Mouse (Mus musculus): ENCODE measurements around the gene Gabrb3. TPM values are rescaled to one million over a fixed set of nuclear protein-coding genes. Genes with fewer than 3 reads are reported as not detected.

Gabrb3 gene
- polyA plus RNA-seq (2016; fragmentation: Nextera tagmentation; extraction: Ambion mirVana), result 5.1 and 7.0 TPM in 2 replicates

GRCm38 (mm10) chr7:57419392-57419791 lies at the start of gene Gabrb3:
Gabrb3 (plus strand) TSS chr7:57419692.
- no peak within 1 kb of the TSS for H3K4me3 ChIP-seq
- no peaks in the 10 kb centered on the region for H3K36me3 ChIP-seq
- no peak within 1 kb of the TSS for H3K27ac ChIP-seq
- no peaks in the 10 kb centered on the region for H3K27me3 ChIP-seq (ENCODE audit: insufficient read depth, poor library complexity, severe bottlenecking)
- no peak for DNase-seq (ENCODE audit: low spot score)
- no peaks in the 10 kb centered on the region for H3K9me3 ChIP-seq
- no peaks in the 10 kb centered on the region for H3K4me1 ChIP-seq (replicated peaks)
- WGBS, result 83% methylated on average over 2 of the region's 2 CpGs

- Histone ChIP-seq H3K27me3 (ENCODE audit: insufficient read depth, poor library complexity, severe bottlenecking) (peaks cover 39% of the 10 kb centered on the region), H3K27ac (no peak overlapping the region), H3K9me3 (no peaks in the 10 kb centered on the region), H3K36me3 (no peaks in the 10 kb centered on the region), H3K4me1 (replicated peaks) (peaks cover 14% of the 10 kb centered on the region), H3K4me3 (no peak overlapping the region)
- WGBS, result 38% methylated on average over 4 of the region's 4 CpGs
- DNase-seq (ENCODE audit: low spot score), result peak; percentile 3
Observed at GRCm38 (mm10) chr7:57384112-57384511, 35.4 kb upstream of the Gabrb3 start.

GRCm38 (mm10) chr7:57386517-57387340 lies 32.8 kb upstream of the Gabrb3 start, which contains the start of gene Gabrg3:
Gabrg3 (minus strand) TSS chr7:57387188.
- DNase-seq (ENCODE audit: low spot score), result peak; percentile 47
- Histone ChIP-seq H3K27me3 (ENCODE audit: insufficient read depth, poor library complexity, severe bottlenecking) (peaks cover 39% of the 10 kb centered on the region), H3K4me1 (replicated peaks) (peaks cover 19% of the 10 kb centered on the region), H3K27ac (peak within 1 kb of the TSS; percentile 70), H3K9me3 (no peaks in the 10 kb centered on the region), H3K36me3 (no peaks in the 10 kb centered on the region), H3K4me3 (peak within 1 kb of the TSS; percentile 69)
- WGBS, result under 1% methylated on average over 67 of the region's 71 CpGs

GRCm38 (mm10) chr7:57387341-57387654 lies 32.2 kb upstream of the Gabrb3 start:
- H3K27ac ChIP-seq, result no peak overlapping the region
- H3K36me3 ChIP-seq, result no peaks in the 10 kb centered on the region
- H3K4me3 ChIP-seq, result peak overlapping the region; percentile 69
- 21% methylated on average over 6 of the region's 6 CpGs for WGBS
- no peak for DNase-seq (ENCODE audit: low spot score)
- H3K4me1 ChIP-seq (replicated peaks), result peaks cover 19% of the 10 kb centered on the region
- no peaks in the 10 kb centered on the region for H3K9me3 ChIP-seq
- H3K27me3 ChIP-seq (ENCODE audit: insufficient read depth, poor library complexity, severe bottlenecking), result peaks cover 39% of the 10 kb centered on the region

GRCm38 (mm10) chr7:57390046-57390445 lies 29.4 kb upstream of the Gabrb3 start:
- DNase-seq (ENCODE audit: low spot score), result no peak
- Histone ChIP-seq H3K36me3 (no peaks in the 10 kb centered on the region), H3K27ac (no peak overlapping the region), H3K4me1 (replicated peaks) (peaks cover 19% of the 10 kb centered on the region), H3K27me3 (ENCODE audit: insufficient read depth, poor library complexity, severe bottlenecking) (peaks cover 36% of the 10 kb centered on the region), H3K9me3 (no peaks in the 10 kb centered on the region), H3K4me3 (no peak overlapping the region)
- 50% methylated on average over 4 of the region's 4 CpGs for WGBS

GRCm38 (mm10) chr7:57393551-57393950 lies 25.9 kb upstream of the Gabrb3 start:
- H3K9me3 ChIP-seq, result no peaks in the 10 kb centered on the region
- WGBS, result 86% methylated on average over 4 of the region's 4 CpGs

GRCm38 (mm10) chr7:57411163-57411562 lies 8.3 kb upstream of the Gabrb3 start:
- Histone ChIP-seq H3K36me3 (no peaks in the 10 kb centered on the region), H3K4me3 (no peak overlapping the region), H3K4me1 (replicated peaks) (0 out of 2 replicates have a peak, but pooled peaks cover 3% of the 10 kb centered on the region), H3K9me3 (no peaks in the 10 kb centered on the region), H3K27ac (no peak overlapping the region), H3K27me3 (ENCODE audit: insufficient read depth, poor library complexity, severe bottlenecking) (no peaks in the 10 kb centered on the region)
- WGBS, result 87% methylated on average over 4 of the region's 4 CpGs
- DNase-seq (ENCODE audit: low spot score), result no peak

More at GRCm38 (mm10) chr7:57393551-57393950, 25.9 kb upstream of the Gabrb3 start:
- Histone ChIP-seq H3K27ac (no peak overlapping the region), H3K4me3 (no peak overlapping the region), H3K4me1 (replicated peaks) (0 out of 2 replicates have a peak, but pooled peaks cover 7% of the 10 kb centered on the region), H3K27me3 (ENCODE audit: insufficient read depth, poor library complexity, severe bottlenecking) (peaks cover under 1% of the 10 kb centered on the region; the same call in 1 of the 2 replicates), H3K36me3 (no peaks in the 10 kb centered on the region)
- DNase-seq (ENCODE audit: low spot score), result no peak

GRCm38 (mm10) chr7:57412896-57413295 lies 6.6 kb upstream of the Gabrb3 start:
- Histone ChIP-seq H3K4me3 (no peak overlapping the region), H3K36me3 (no peaks in the 10 kb centered on the region)
- 32% methylated on average over 1 of the region's 1 CpGs for WGBS

GRCm38 (mm10) chr7:57421044-57421443 lies 1.6 kb downstream of the Gabrb3 start:
- no peaks in the 10 kb centered on the region for H3K4me1 ChIP-seq (replicated peaks)
- H3K27ac ChIP-seq, result no peak overlapping the region
- H3K9me3 ChIP-seq, result no peaks in the 10 kb centered on the region
- no peaks in the 10 kb centered on the region for H3K36me3 ChIP-seq
- WGBS, result 85% methylated on average over 1 of the region's 1 CpGs
- no peak overlapping the region for H3K4me3 ChIP-seq
- no peaks in the 10 kb centered on the region for H3K27me3 ChIP-seq (ENCODE audit: insufficient read depth, poor library complexity, severe bottlenecking)
- DNase-seq (ENCODE audit: low spot score), result no peak

More at GRCm38 (mm10) chr7:57412896-57413295, 6.6 kb upstream of the Gabrb3 start:
- Histone ChIP-seq H3K27ac (no peak overlapping the region), H3K27me3 (ENCODE audit: insufficient read depth, poor library complexity, severe bottlenecking) (no peaks in the 10 kb centered on the region), H3K4me1 (replicated peaks) (0 out of 2 replicates have a peak, but pooled peaks cover 3% of the 10 kb centered on the region), H3K9me3 (no peaks in the 10 kb centered on the region)
- DNase-seq (ENCODE audit: low spot score), result no peak

- no peak overlapping the region for H3K27ac ChIP-seq
- H3K9me3 ChIP-seq, result no peaks in the 10 kb centered on the region
- no peaks in the 10 kb centered on the region for H3K4me1 ChIP-seq (replicated peaks)
- H3K27me3 ChIP-seq (ENCODE audit: insufficient read depth, poor library complexity, severe bottlenecking), result no peaks in the 10 kb centered on the region
- 86% methylated on average over 1 of the region's 1 CpGs for WGBS
- H3K36me3 ChIP-seq, result no peaks in the 10 kb centered on the region
- H3K4me3 ChIP-seq, result no peak overlapping the region
- DNase-seq (ENCODE audit: low spot score), result no peak
Observed at GRCm38 (mm10) chr7:57422675-57423074, 3.2 kb downstream of the Gabrb3 start.

- no peaks in the 10 kb centered on the region for H3K36me3 ChIP-seq
- H3K4me3 ChIP-seq, result no peak overlapping the region
- no peaks in the 10 kb centered on the region for H3K4me1 ChIP-seq (replicated peaks)
- H3K9me3 ChIP-seq, result no peaks in the 10 kb centered on the region
- DNase-seq (ENCODE audit: low spot score), result no peak
- no peak overlapping the region for H3K27ac ChIP-seq
- H3K27me3 ChIP-seq (ENCODE audit: insufficient read depth, poor library complexity, severe bottlenecking), result no peaks in the 10 kb centered on the region
- 78% methylated on average over 1 of the region's 1 CpGs for WGBS
Observed at GRCm38 (mm10) chr7:57448239-57448638, 28.7 kb downstream of the Gabrb3 start.

- Histone ChIP-seq H3K27me3 (ENCODE audit: insufficient read depth, poor library complexity, severe bottlenecking) (no peaks in the 10 kb centered on the region), H3K27ac (no peak overlapping the region), H3K4me3 (no peak overlapping the region), H3K36me3 (no peaks in the 10 kb centered on the region), H3K4me1 (replicated peaks) (no peaks in the 10 kb centered on the region), H3K9me3 (no peaks in the 10 kb centered on the region)
- DNase-seq (ENCODE audit: low spot score), result no peak
- 70% methylated on average over 5 of the region's 5 CpGs for WGBS
Observed at GRCm38 (mm10) chr7:57460354-57460753, 40.9 kb downstream of the Gabrb3 start.

- Histone ChIP-seq H3K4me3 (no peak overlapping the region), H3K9me3 (no peaks in the 10 kb centered on the region), H3K4me1 (replicated peaks) (0 out of 2 replicates have a peak, but pooled peaks cover 4% of the 10 kb centered on the region), H3K27ac (no peak overlapping the region), H3K36me3 (no peaks in the 10 kb centered on the region), H3K27me3 (ENCODE audit: insufficient read depth, poor library complexity, severe bottlenecking) (no peaks in the 10 kb centered on the region)
- WGBS, result 94% methylated on average over 1 of the region's 1 CpGs
- DNase-seq (ENCODE audit: low spot score), result no peak
Observed at GRCm38 (mm10) chr7:57471316-57471715, 51.8 kb downstream of the Gabrb3 start.

All from hindbrain, embryonic 10.5 days (tissue).